Mouse (Mus musculus) bone marrow macrophage, adult 2 months (primary cell): ENCODE measurements around the gene Pax7. TPM values are rescaled to one million over a fixed set of nuclear protein-coding genes. Genes with fewer than 3 reads are reported as not detected.

Source experiments
- H3K27ac ChIP-seq: 2 replicates; pipeline ENCODE4 v1.5.1; 2012; ENCODE audit warnings: low read depth, low read length; ENCODE audit not compliant: insufficient read depth
- H3K4me1 ChIP-seq: 2 replicates; pipeline ENCODE4 v1.6.1; 2012; ENCODE audit warnings: low read length; ENCODE audit not compliant: control insufficient read depth, insufficient read depth
- H3K4me3 ChIP-seq: 2 replicates; pipeline ENCODE4 v1.5.1; 2012; ENCODE audit warnings: mild to moderate bottlenecking, low read length, moderate library complexity; ENCODE audit not compliant: insufficient read depth
- CTCF ChIP-seq: IDR thresholded peaks from 2 replicates; pipeline ENCODE4 v1.5.1; 2012; ENCODE audit warnings: low read depth, mild to moderate bottlenecking, low read length, moderate library complexity
- POLR2A ChIP-seq: IDR thresholded peaks from 2 replicates; pipeline ENCODE4 v1.6.1; 2012; ENCODE audit warnings: mild to moderate bottlenecking, low read depth, low read length, borderline replicate concordance
- polyA plus RNA-seq: library from polyadenylated mRNA; stranded (reverse); fragments of >200 nt; gene quantifications from 2 replicates; pipeline ENCODE4 v1.2.4, GENCODE M21; 2012; ENCODE audit not compliant: missing spikeins, insufficient read depth, insufficient read length

Pax7 gene
- polyA plus RNA-seq, 1 experiment: not detected

DNA sequence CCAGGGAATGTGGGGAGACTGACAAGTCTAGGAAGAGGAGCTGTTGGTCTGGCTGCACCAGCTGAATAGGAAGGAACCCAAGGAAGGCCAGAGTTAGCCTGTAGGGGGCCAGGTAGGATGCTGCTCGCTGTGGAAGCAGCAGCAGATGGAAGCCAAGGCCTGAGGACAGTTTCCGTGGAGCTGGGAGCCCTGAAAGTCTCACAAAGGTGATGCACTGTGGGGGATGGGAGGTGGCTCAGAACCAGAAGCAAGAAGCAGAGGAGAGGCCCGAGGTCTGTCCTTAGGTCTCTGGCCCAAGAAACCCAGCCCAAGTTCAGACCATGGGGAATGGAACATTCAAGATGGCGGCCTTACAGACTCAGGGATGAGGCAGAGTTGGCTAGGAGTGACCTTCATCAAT, 109.0 kb downstream of the Pax7 start:
- H3K4me3 ChIP-seq: no peak overlapping the region
- TF ChIP-seq POLR2A (no peak), CTCF (no peak)
- no peak overlapping the region for H3K27ac ChIP-seq
- H3K4me1 ChIP-seq: no peaks in the 10 kb centered on the region

DNA sequence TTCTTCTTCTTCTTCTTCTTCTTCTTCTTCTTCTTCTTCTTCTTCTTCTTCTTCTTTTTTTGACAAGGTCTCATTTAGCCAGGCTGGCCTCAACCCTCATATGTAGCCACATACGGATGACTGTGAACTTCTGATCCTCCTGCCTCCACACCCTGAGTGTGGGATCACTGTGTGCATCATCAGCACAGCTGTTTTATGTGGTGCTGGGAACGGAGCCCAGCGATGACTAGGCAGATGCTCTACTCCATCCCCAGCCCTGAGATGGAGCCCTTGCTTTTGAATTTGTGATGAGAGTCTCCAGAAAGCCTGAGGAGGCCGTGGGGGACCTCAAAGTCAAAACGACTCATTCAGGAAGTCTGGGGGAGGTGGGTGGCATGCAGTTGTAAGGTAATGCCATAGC, 114.3 kb downstream of the Pax7 start:
- Histone ChIP-seq H3K4me1 (no peaks in the 10 kb centered on the region), H3K4me3 (no peak overlapping the region), H3K27ac (no peak overlapping the region)
- TF ChIP-seq POLR2A (no peak), CTCF (no peak)

DNA sequence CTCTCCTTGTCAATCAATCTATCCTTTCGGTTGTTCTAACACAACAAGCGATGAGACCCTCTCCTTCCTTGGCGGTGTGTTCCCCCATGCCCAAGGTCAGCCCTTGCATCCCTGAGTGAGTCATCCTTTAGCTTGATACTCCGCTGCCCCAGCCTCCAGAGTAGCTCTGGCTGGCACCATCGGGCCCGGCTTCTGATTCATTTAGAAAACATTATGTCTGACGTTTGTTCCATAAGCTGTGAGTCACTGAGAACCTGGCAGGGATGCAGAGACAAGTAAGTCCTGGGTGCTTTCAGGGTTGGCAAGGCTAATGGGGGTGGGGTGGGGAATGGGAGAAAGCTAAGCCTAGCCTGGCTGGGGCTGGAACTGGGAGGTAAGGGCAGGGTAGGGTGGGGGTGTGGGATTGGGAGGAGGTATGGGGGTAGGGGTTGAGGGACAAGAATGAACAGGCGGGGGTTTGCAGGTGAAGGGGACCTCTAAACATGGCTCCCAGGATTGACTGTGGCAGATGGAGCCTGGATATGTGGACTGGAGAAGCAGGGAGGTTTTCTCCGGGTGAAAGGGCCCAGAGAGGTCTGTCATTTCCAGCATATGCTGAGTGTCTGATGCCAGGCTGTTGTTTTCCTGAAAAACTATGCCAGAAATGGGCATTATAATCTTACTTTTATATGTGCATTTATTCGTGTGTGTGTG, 116.7 kb downstream of the Pax7 start:
- no peak overlapping the region for H3K4me3 ChIP-seq
- no peak overlapping the region for H3K27ac ChIP-seq
- no peaks in the 10 kb centered on the region for H3K4me1 ChIP-seq
- TF ChIP-seq CTCF (no peak), POLR2A (no peak)

DNA sequence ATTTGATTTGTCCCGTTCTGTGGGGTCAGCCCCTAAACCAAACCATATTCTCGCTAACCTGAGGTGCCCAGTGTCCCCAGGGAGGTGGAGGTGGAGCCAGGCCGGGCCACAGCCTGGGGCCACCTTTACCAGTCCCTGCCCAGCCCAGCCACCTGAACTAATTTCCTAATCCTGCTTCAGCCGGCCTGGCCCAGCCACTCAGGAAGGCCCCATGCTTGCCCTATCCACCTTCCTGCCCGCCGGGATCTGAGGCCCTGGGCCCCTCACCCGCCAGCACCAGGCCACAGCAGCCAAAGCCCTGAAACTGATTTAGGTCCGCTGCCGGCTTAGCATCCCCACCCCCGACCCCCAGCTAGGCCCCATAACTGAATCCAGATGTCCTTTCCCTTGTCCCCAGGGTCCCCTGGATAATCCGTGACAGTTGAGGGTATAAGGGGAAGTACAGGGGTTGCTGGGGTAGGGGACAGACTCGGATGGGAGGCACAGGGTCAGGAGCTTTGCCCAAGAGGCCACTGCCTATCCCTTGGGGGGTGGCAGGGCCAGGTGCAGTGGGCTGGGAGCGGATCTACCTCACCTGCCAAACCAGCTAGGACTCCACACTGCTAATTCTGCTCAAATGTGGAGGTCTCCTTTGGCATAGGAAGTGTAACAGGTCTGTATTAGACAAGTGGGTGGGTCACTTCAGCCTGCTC, 117.9 kb downstream of the Pax7 start:
- Histone ChIP-seq H3K27ac (no peak overlapping the region), H3K4me1 (no peaks in the 10 kb centered on the region), H3K4me3 (no peak overlapping the region)
- no peak for TF ChIP-seq CTCF
- TF ChIP-seq POLR2A: no peak

DNA sequence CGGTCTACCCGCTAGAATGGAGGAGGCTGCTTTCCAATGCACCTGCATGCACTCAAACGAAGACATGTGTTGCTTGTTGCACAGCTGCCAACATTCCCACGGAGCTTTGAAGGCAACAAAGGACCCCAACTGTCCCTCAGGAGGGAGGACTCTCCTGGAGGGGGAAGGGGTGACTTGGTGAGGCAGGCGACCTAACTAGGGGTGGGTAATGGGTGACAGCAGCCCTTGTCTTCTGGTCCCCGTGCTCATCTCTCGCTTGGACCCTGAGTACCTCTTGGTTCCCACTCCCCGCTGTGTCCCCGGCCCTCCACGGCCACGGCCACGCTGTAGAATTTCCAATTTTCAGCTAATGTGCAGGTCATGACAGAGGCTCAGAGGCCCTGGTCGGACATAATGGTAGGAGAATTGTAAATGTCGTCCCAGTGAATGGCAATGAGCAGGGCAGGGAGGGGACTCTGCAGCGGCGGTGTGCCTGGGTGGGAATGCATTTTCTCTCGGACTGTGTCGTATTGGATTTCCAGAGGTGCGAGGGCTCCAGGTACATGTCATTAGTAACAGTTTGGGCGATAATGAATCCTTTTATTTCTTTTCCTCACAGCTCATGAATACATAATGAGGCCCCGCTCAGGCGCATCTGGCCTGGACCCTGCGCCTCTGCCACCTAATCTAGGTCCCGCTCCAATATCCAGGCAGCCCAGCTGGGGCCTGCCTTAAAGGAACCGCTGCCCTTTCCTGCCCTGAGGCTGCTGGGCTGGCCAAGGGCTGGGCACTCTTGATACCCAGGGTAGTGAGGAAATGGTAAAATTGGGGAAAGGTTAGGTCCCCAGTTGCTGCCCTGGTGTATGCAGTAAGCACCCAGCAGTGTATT, 122.6 kb downstream of the Pax7 start:
- no peak overlapping the region for H3K4me3 ChIP-seq
- H3K27ac ChIP-seq: no peak overlapping the region
- no peaks in the 10 kb centered on the region for H3K4me1 ChIP-seq
- TF ChIP-seq CTCF (no peak), POLR2A (no peak)

DNA sequence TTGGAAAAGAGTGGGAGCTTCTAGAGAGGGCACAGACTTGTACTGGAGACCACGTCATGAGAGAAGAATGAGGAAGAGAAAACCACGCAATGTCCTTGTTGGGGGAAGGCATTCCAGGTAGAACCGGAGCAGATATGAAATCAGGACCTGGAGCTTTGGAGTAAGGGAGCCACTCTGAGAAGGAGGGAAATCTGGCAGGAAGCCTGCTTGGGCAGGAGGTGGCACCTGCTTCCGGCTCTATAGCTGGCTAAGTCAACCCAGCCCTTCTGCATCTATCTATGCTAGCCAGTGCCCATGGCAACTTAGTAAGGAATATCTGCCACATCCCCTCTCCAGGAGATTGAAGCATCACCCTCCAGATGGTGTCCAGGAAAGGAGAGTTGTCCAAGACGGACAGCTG, 127.3 kb downstream of the Pax7 start:
- Histone ChIP-seq H3K4me1 (no peaks in the 10 kb centered on the region), H3K4me3 (no peak overlapping the region), H3K27ac (no peak overlapping the region)
- TF ChIP-seq CTCF (no peak), POLR2A (no peak)

DNA sequence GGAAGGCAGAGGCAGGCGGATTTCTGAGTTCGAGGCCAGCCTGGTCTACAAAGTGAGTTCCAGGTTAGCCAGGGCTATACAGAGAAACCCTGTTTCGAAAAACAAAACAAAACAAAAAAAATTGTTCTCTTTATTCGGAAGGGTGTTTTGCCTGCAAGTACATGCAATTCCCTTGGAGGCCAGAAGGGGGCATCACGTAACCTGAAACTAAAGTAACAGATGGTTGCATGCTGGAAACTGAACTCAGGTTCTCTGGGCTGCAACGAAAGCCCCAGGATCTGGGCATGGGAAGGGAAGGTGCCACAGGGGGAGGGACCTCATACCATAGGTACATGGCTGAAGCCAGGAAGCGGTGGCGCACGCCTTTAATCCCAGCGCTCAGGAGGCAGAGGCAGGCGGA, 129.9 kb downstream of the Pax7 start:
- Histone ChIP-seq H3K4me1 (no peaks in the 10 kb centered on the region), H3K27ac (no peak overlapping the region), H3K4me3 (no peak overlapping the region)
- TF ChIP-seq POLR2A (no peak), CTCF (no peak)

DNA sequence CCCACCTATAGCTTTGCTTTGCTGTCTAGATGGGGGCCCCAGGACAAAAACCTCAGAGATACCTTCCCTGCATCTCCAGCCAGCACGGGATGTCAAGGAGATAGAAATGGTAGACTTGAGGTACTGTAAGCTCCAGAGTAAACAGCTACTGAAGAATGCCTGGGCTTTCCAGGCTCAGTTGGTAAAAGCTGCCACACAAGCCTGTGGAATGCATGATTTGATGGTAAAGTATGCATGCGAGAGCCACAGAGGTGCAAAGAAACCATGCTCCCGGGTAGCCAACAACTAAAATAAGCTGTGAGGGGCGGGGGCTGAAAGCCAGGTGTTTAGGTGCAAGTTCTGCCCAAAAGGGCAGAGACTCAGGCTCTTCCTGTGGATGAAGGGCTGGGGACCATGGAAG, 130.4 kb downstream of the Pax7 start:
- H3K27ac ChIP-seq: no peak overlapping the region
- H3K4me3 ChIP-seq: no peak overlapping the region
- TF ChIP-seq POLR2A (no peak), CTCF (no peak)
- no peaks in the 10 kb centered on the region for H3K4me1 ChIP-seq

DNA sequence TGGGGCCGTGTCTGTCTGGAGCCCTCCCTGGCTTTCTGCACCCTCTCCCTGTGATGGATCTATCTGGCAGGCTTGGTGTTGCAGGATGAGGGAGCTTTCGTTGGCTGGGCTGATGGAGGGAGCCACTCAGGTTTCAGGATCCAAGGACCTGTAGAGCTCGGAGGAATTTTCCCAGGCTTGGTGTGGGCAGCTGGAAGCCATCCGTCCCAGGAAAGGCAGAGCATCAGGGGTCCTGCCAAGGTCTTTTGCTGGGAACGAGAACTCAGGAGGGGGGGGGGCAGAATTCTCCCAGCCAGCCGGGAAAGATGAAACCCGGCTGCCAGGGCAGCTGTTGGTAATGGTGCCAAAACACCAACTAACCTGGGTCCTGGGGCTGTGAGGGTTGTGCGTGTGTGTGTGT, 134.7 kb downstream of the Pax7 start:
- H3K4me1 ChIP-seq: no peaks in the 10 kb centered on the region
- TF ChIP-seq POLR2A (no peak), CTCF (no peak)
- no peak overlapping the region for H3K27ac ChIP-seq
- no peak overlapping the region for H3K4me3 ChIP-seq

DNA sequence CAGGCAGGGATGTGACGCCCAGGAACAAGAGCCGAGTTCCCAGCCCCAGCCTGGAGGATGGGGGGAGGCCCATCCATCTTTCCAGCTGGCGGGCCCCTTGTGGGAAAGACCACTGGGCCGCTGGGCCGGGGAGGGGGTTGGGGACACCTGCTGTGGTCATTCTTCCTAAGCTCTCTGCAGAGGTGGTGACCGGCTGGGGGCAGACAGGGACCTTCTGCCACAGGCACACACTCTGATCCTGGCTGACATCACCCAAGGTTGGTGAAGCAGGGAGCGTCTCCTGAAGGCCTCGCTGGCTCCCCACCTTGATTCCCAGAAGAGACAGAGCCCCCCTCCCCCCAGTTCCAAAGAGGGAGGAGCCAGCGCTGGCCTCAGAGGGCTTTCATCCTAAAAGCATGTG, 135.6 kb downstream of the Pax7 start:
- H3K27ac ChIP-seq: no peak overlapping the region
- H3K4me3 ChIP-seq: no peak overlapping the region
- H3K4me1 ChIP-seq: no peaks in the 10 kb centered on the region
- TF ChIP-seq POLR2A: no peak
- no peak for TF ChIP-seq CTCF
